Mouse (Mus musculus): ENCODE data around the gene Eid1.

Gene Eid1

GRCm38 (mm10) chr2:125672957-125673631, at the start of gene Eid1:
Gene Eid1 (plus strand): TSS chr2:125673095.
- peak; percentile 86 for DNase-seq

- DNase-seq = no peak
These were observed 49.7 kb upstream of the Eid1 start for GRCm38 (mm10) chr2:125623211-125623610.

- DNase-seq = no peak
These were observed 48.7 kb upstream of the Eid1 start for GRCm38 (mm10) chr2:125624127-125624685.

- peak; percentile 98 for DNase-seq
These were observed 48.0 kb upstream of the Eid1 start, which contains the start of gene Cep152 for GRCm38 (mm10) chr2:125624837-125625351. Gene Cep152 (minus strand): TSS chr2:125625113.

GRCm38 (mm10) chr2:125626536-125626935, 46.4 kb upstream of the Eid1 start:
- peak; percentile 17 for DNase-seq

- no peak for DNase-seq
These were observed 44.4 kb upstream of the Eid1 start for GRCm38 (mm10) chr2:125628487-125628886.

GRCm38 (mm10) chr2:125630010-125630409, 42.9 kb upstream of the Eid1 start:
- no peak for DNase-seq

- DNase-seq = no peak
These were observed 35.6 kb upstream of the Eid1 start for GRCm38 (mm10) chr2:125637331-125637730.

- no peak for DNase-seq
These were observed 28.0 kb upstream of the Eid1 start for GRCm38 (mm10) chr2:125644912-125645311.

GRCm38 (mm10) chr2:125650038-125650437, 22.9 kb upstream of the Eid1 start:
- no peak for DNase-seq

- DNase-seq = no peak
These were observed 22.0 kb upstream of the Eid1 start for GRCm38 (mm10) chr2:125650742-125651352.

GRCm38 (mm10) chr2:125651563-125651962, 21.3 kb upstream of the Eid1 start:
- no peak for DNase-seq

- no peak for DNase-seq
These were observed 19.6 kb upstream of the Eid1 start for GRCm38 (mm10) chr2:125653286-125653685.

GRCm38 (mm10) chr2:125655391-125655790, 17.5 kb upstream of the Eid1 start:
- no peak for DNase-seq

GRCm38 (mm10) chr2:125659823-125660536, 12.9 kb upstream of the Eid1 start:
- peak; percentile 80 for DNase-seq

- no peak for DNase-seq
These were observed 12.3 kb upstream of the Eid1 start for GRCm38 (mm10) chr2:125660537-125661130.

GRCm38 (mm10) chr2:125661156-125661555, 11.7 kb upstream of the Eid1 start:
- no peak for DNase-seq

- no peak for DNase-seq
These were observed 10.4 kb upstream of the Eid1 start for GRCm38 (mm10) chr2:125662517-125662916.

- no peak for DNase-seq
These were observed 7.7 kb upstream of the Eid1 start for GRCm38 (mm10) chr2:125665213-125665612.

- DNase-seq = no peak
These were observed 7.0 kb upstream of the Eid1 start for GRCm38 (mm10) chr2:125665909-125666308.

GRCm38 (mm10) chr2:125666668-125667067, 6.2 kb upstream of the Eid1 start:
- no peak for DNase-seq

GRCm38 (mm10) chr2:125667184-125667583, 5.7 kb upstream of the Eid1 start:
- DNase-seq = no peak

- no peak for DNase-seq
These were observed 5.2 kb upstream of the Eid1 start for GRCm38 (mm10) chr2:125667721-125668120.

All from cerebellum, adult 9-10 months (tissue).